Mouse (Mus musculus) ZHBTc4 (cell line): Measurements from ENCODE around the gene Treh.

Experiments used
- DNase-seq: peaks from one replicate; pipeline ENCODE4 v3.0.0-alpha.2; 2011; ENCODE audit warnings: low read depth, low spot score

Treh gene

DNA sequence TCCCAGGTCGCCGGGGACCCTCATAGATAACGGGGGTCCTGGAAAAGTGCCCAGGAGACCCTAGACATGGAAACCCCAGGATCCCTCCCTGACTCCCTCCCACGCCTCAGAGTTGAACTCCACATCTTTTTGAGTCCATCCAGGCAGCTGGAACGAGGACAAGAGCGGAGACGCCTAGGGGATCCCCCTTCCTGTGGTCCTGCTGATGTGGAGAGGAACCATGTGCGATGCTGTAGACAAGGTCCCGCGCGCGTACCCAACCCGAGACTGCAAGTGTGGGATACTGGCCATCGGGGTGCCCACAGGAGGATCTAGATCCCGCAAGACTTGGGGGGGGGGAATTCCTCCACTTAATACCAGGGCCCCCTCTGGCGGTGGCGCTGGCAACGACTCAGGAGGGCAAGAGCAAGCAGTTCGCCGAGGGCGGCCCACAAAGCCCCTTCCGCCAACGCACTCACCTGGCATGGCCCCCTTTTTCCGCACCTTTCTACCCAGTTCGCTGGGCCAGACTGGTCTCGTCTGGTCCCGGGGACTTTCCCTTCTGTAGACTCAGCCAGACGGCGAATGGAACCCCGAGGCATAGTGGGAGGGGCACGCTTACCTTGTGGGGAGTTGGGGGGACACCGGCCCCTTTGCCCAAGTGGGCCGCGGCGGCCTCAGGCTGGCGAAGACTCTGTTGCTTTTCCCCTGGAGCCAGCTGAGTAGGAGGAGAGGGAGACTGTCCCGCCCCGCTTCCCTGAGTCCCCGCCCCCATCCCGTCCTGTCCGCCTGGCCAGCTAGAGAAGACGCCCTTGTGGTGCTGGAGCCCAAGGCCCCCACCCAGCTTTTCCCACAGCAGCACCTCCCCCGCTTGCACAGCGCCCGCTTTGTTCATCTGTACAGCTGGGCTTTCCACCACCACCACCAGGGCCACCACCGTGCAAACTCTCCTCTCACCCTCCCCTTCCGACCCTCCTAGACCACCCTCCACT, 61.8 kb downstream of the Treh start, which contains the start of gene Phldb1:
Phldb1 (minus strand) TSS at position 675 of the 971 bp plus-strand sequence.
- DNase-seq, result peak; percentile 66

DNA sequence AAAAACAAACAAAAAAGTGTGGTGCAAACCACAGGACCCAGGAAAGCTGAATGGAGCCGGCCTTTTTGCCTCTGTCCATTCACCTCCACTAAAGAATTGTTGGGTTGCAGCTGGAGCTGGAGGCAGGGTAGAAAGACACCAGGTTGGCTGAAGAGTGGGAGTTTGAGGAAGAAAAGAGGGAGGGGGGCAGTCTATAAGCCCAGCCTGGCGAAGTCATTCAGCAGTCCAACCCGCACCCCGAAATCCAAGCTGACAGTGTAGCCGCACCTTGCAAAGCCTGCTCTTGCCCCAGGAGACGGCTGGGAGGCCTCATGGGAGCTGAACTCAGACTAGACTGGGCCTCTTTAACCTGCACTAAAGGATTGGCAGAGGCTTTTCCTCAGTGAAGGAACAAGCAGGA, 62.9 kb downstream of the Treh start:
- DNase-seq, result no peak
